Mouse (Mus musculus) lung, embryonic 16.5 days (tissue): ENCODE results near the gene Pi4k2a. TPM values are rescaled to one million over a fixed set of nuclear protein-coding genes. Genes with fewer than 3 reads are reported as not detected.

Source experiments
- ATAC-seq: fragments of 200-750 bp; cut with Nextera tagmentation; 2 replicates; pipeline ENCODE4 v1.8.0; 2017; ENCODE audit warnings: low read depth, mild to moderate bottlenecking, moderate library complexity
- H3K27ac ChIP-seq: fragments of 300-500 bp; sonication (generic); 2 replicates; pipeline ENCODE4 v1.5.1; 2014; ENCODE audit warnings: mild to moderate bottlenecking, control low read depth, low read length
- H3K27me3 ChIP-seq: fragments of 300-500 bp; sonication (generic); 2 replicates; pipeline ENCODE4 v1.6.1; 2014; ENCODE audit warnings: low read depth, low read length, mixed read lengths; ENCODE audit not compliant: control insufficient read depth, insufficient read depth
- H3K36me3 ChIP-seq: fragments of 300-500 bp; sonication (generic); 2 replicates; pipeline ENCODE4 v1.6.1; 2014; ENCODE audit warnings: low read length; ENCODE audit not compliant: control insufficient read depth, insufficient read depth
- H3K4me1 ChIP-seq: fragments of 300-500 bp; sonication (generic); replicated peaks from 2 replicates; pipeline ENCODE4 v1.6.1; 2014; ENCODE audit warnings: low read length, mixed read lengths; ENCODE audit not compliant: control insufficient read depth, insufficient read depth
- H3K4me2 ChIP-seq: fragments of 300-500 bp; sonication (generic); 2 replicates; pipeline ENCODE4 v1.6.1; 2014; ENCODE audit warnings: low read depth, low read length, control low read depth
- H3K4me3 ChIP-seq: fragments of 300-500 bp; sonication (generic); 2 replicates; pipeline ENCODE4 v1.5.1; 2014; ENCODE audit warnings: mild to moderate bottlenecking, low read length, control low read depth
- H3K9ac ChIP-seq: fragments of 300-500 bp; sonication (generic); 2 replicates; pipeline ENCODE4 v1.6.1; 2014; ENCODE audit warnings: low read length, control low read depth
- H3K9me3 ChIP-seq: fragments of 300-500 bp; sonication (generic); 2 replicates; pipeline ENCODE4 v1.6.1; 2016; ENCODE audit warnings: low read length; ENCODE audit not compliant: control insufficient read depth
- WGBS: fragments of 180-500 bp; shearing (Covaris S2); extraction: QIAGEN DNeasy Blood & Tissue Kit; methylation state at CpG from one replicate; pipeline ENCODE4 v1.1.7; 2014; 5-methylcytosine and 5-hydroxymethylcytosine counted together
- polyA plus RNA-seq: library from polyadenylated mRNA; unstranded; fragments of >200 nt; fragmentation: Nextera tagmentation; extraction: Ambion mirVana; gene quantifications from 2 replicates; pipeline ENCODE4 v1.2.1, GENCODE M21; 2015

Gene Pi4k2a
- polyA plus RNA-seq, 1 experiment from 2014 or later: 8.4 TPM

GRCm38 (mm10) chr19:42090637-42091141, 419 bp downstream of the Pi4k2a start:
- H3K9ac ChIP-seq: peak overlapping the region; percentile 90
- peaks cover 4% of the 10 kb centered on the region; the same call in 1 of the 2 replicates for H3K36me3 ChIP-seq
- no peaks in the 10 kb centered on the region for H3K27me3 ChIP-seq
- peaks cover 25% of the 10 kb centered on the region for H3K4me1 ChIP-seq
- ATAC-seq: peak; percentile 77
- WGBS: 1% methylated on average over 43 of the region's 52 CpGs
- peak overlapping the region; percentile 91 for H3K27ac ChIP-seq
- H3K9me3 ChIP-seq: no peaks in the 10 kb centered on the region
- peak overlapping the region; percentile 81 for H3K4me2 ChIP-seq
- H3K4me3 ChIP-seq: peak overlapping the region; percentile 94

DNA sequence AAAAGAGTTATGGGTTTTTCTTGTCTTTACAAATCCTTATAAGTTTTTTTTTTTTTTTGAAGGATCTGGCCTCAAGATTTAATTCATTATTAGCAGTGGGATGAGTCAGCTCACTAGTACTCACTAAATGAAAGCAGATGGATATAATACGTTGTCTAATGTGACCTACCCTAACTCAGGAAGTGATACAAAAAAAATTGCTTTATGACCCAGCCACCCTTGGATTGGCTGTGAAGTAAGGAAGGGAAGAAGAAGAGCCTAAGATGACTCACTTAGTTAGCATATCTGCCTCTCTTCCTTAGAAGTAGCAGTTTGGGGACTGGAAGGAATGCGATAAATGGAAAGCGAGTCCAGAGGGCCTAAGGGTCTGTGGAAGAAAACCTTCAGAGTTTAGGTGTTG, 9.1 kb downstream of the Pi4k2a start:
- H3K4me2 ChIP-seq: no peak overlapping the region
- 79% methylated on average over 3 of the region's 3 CpGs for WGBS
- no peak for ATAC-seq
- no peaks in the 10 kb centered on the region for H3K9me3 ChIP-seq
- no peak overlapping the region for H3K9ac ChIP-seq
- 0 out of 2 replicates have a peak, but pooled peaks cover 6% of the 10 kb centered on the region for H3K36me3 ChIP-seq
- H3K4me3 ChIP-seq: no peak overlapping the region
- H3K27ac ChIP-seq: no peak overlapping the region
- no peaks in the 10 kb centered on the region for H3K4me1 ChIP-seq
- H3K27me3 ChIP-seq: no peaks in the 10 kb centered on the region

DNA sequence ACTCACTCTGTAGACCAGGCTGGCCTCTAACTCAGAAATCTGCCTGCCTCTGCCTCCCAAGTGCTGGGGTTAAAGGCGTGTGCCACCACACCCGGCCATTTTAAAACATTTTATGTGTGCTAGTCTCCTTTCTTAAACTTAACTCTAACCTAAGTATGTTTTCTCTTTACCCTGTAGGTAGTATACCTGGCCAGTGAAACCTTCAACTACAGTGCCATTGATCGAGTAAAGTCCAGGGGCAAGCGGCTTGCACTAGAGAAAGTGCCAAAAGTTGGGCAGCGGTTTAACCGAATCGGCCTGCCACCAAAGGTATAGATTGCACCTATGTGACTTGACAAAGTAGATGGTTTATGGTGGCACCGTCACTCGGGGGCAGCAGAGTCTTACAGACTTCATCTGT, 14.4 kb downstream of the Pi4k2a start:
- H3K27ac ChIP-seq: no peak overlapping the region
- H3K9ac ChIP-seq: no peak overlapping the region
- peaks cover 13% of the 10 kb centered on the region for H3K36me3 ChIP-seq
- no peaks in the 10 kb centered on the region for H3K4me1 ChIP-seq
- 95% methylated on average over 9 of the region's 9 CpGs for WGBS
- no peak overlapping the region for H3K4me3 ChIP-seq
- ATAC-seq: no peak
- no peaks in the 10 kb centered on the region for H3K9me3 ChIP-seq
- no peak overlapping the region for H3K4me2 ChIP-seq
- no peaks in the 10 kb centered on the region for H3K27me3 ChIP-seq

DNA sequence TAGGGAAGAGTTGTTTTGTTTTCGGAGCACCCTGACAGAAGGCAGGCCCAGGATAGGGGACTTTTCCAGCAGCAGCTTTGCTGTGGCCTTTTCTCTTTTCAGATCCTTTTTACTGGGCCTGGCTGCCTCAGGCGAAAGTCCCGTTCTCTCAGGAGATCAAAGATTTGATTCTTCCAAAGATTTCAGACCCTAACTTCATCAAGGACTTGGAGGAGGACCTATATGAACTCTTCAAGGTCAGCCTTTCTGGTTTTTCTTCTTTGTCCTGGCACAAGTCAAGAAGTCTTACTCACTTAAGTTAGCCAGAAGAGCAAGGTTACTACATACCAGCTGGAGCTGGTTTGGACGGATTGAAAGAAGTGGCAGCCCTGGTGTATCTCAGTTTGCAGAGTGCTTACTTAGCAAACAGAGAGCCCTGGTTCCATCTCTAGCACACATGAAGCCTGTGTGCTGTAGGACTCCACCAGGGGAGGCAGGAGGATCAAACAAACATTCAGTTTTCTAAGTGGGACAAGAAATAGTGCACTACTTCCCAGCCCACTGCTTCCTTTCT, 25.6 kb downstream of the Pi4k2a start:
- peak; percentile 92 for ATAC-seq
- Histone ChIP-seq H3K4me3 (no peak overlapping the region), H3K4me1 (peaks cover 4% of the 10 kb centered on the region; the same call in 1 of the 2 replicates), H3K27ac (peak overlapping the region; percentile 84), H3K9me3 (no peaks in the 10 kb centered on the region), H3K36me3 (peaks cover 30% of the 10 kb centered on the region), H3K27me3 (no peaks in the 10 kb centered on the region), H3K9ac (peak overlapping the region; percentile 8; the same call in 1 of the 2 replicates), H3K4me2 (no peak overlapping the region)
- WGBS: 64% methylated on average over 4 of the region's 4 CpGs

DNA sequence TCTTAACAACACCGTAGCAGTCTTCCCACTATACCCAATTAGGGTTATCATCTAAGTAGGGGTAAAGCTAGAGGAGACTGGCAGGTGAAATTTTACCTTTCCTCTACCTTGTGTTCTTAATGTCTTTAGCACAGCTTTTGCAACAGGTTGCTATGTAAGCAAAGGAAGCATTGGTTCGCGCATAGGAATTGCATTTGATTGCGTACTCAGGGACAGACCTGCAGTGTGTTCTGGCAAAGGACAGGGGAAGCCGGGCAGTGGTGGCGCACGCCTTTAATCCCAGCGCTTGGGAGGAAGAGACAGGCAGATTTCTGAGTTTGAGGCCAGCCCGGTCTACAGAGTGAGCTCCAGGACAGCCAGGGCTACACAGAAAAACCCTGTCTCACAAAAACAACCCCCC, 27.9 kb downstream of the Pi4k2a start:
- 89% methylated on average over 9 of the region's 9 CpGs for WGBS
- ATAC-seq: no peak
- Histone ChIP-seq H3K27me3 (no peaks in the 10 kb centered on the region), H3K36me3 (peaks cover 40% of the 10 kb centered on the region), H3K4me1 (peaks cover 4% of the 10 kb centered on the region; the same call in 1 of the 2 replicates), H3K4me2 (no peak overlapping the region), H3K9me3 (no peaks in the 10 kb centered on the region), H3K4me3 (no peak overlapping the region), H3K9ac (no peak overlapping the region), H3K27ac (no peak overlapping the region)

- no peak for ATAC-seq
- 64% methylated on average over 5 of the region's 5 CpGs for WGBS
- H3K36me3 ChIP-seq: peaks cover 42% of the 10 kb centered on the region
Measured at GRCm38 (mm10) chr19:42118596-42118995, 28.3 kb downstream of the Pi4k2a start.

DNA sequence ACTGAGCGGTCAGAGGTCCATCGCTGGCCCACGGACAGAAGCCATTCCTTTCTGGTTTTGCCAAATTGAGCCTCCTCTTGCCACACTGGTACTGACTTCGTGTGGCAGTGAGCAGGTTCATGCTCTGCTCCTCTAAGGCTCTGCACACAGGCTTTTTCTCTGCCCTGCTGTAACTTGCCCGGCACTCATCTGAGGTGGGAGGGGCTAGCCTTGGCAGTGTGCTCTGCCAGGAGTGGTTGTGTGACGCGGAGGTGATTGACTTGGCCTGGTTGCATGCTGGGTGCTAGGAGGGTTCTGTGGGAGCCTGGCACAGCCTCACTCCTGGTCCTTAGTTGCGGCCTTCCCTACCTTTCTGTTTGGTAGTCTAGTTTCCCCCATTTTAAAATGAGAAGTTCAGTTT, 30.2 kb downstream of the Pi4k2a start:
- no peak overlapping the region for H3K27ac ChIP-seq
- no peak overlapping the region for H3K9ac ChIP-seq
- 83% methylated on average over 8 of the region's 8 CpGs for WGBS
- peaks cover 45% of the 10 kb centered on the region for H3K36me3 ChIP-seq
- H3K27me3 ChIP-seq: no peaks in the 10 kb centered on the region
- no peak overlapping the region for H3K4me2 ChIP-seq
- 0 out of 2 replicates have a peak, but pooled peaks have one; percentile 26 for ATAC-seq
- peaks cover 8% of the 10 kb centered on the region for H3K4me1 ChIP-seq
- no peak overlapping the region for H3K4me3 ChIP-seq
- no peaks in the 10 kb centered on the region for H3K9me3 ChIP-seq

More at GRCm38 (mm10) chr19:42118596-42118995, 28.3 kb downstream of the Pi4k2a start:
- H3K9me3 ChIP-seq: no peaks in the 10 kb centered on the region
- H3K4me2 ChIP-seq: no peak overlapping the region
- H3K4me3 ChIP-seq: no peak overlapping the region
- H3K27me3 ChIP-seq: no peaks in the 10 kb centered on the region
- no peak overlapping the region for H3K9ac ChIP-seq
- peaks cover 4% of the 10 kb centered on the region; the same call in 1 of the 2 replicates for H3K4me1 ChIP-seq
- no peak overlapping the region for H3K27ac ChIP-seq

DNA sequence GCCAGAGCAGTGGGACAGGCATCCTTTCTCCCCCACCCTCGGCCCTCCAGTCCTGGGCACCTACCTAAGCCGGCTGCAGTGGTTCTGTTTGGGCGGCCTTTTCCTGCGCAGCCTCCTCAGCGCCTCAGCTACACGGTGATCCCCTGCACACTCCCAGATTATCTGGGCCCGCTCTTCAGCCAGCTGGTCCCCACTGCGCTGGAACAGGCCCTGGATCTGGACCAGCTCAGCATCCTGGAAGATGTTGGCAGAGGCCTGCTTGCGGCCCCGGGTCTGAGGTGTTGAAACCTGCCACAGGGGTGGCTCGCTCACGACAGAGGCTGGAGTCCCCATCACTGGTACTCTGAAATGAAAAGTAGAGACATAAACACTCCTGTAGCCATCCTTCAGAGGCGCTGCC, 34.4 kb downstream of the Pi4k2a start:
- Histone ChIP-seq H3K27me3 (no peaks in the 10 kb centered on the region), H3K4me3 (no peak overlapping the region), H3K4me2 (no peak overlapping the region), H3K9ac (no peak overlapping the region), H3K4me1 (peaks cover 13% of the 10 kb centered on the region), H3K36me3 (peaks cover 33% of the 10 kb centered on the region), H3K9me3 (no peaks in the 10 kb centered on the region), H3K27ac (no peak overlapping the region; the same call in 1 of the 2 replicates)
- no peak for ATAC-seq
- WGBS: 79% methylated on average over 13 of the region's 13 CpGs

DNA sequence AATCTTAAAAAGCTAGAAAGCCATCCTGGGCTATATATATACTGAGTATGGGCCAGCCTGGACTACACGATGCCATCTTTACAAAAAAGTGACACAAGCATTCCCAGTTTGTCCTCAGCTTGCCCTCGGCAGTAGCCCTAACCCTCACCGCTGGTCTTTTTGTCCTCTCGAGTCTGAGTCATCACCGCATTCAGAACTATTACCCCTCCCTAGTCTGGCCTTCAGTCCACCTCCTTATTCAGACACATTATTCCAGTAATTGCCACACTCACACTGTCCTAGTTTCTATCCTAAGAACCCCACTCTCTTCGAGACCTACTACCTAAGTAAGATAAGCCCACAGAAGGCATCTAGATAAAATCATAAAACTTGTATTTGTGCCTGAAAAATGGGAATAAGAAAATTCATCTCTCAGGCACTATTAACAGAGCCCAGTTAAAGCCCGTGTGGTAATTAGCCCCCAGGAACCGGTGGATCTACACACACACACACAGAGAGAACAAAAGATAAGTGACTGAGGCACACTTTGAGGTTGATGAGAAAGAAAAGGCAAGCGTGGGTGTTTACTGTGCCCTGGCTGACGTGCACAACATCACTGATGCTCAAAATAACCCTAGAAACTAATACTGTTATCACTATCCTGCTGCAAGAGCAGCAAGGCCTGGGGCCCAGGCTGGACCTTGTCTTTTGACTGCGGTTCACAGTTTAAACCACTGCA, 35.4 kb downstream of the Pi4k2a start:
- no peak overlapping the region for H3K4me3 ChIP-seq
- no peaks in the 10 kb centered on the region for H3K27me3 ChIP-seq
- H3K4me2 ChIP-seq: peak overlapping the region; percentile 87; the same call in 1 of the 2 replicates
- WGBS: 79% methylated on average over 11 of the region's 11 CpGs
- peaks cover 27% of the 10 kb centered on the region for H3K36me3 ChIP-seq
- H3K9me3 ChIP-seq: no peaks in the 10 kb centered on the region
- H3K9ac ChIP-seq: no peak overlapping the region
- H3K4me1 ChIP-seq: peaks cover 18% of the 10 kb centered on the region
- no peak for ATAC-seq
- H3K27ac ChIP-seq: peak overlapping the region; percentile 88
